Mouse (Mus musculus) forebrain, embryonic 16.5 days (tissue): ENCODE results near the gene Ankfy1. TPM values are rescaled to one million over a fixed set of nuclear protein-coding genes. Genes with fewer than 3 reads are reported as not detected.

Experiments used
- ATAC-seq: fragments of 200-750 bp; cut with Nextera tagmentation; 2 replicates; pipeline ENCODE4 v1.8.0; 2017; ENCODE audit warnings: mild to moderate bottlenecking, moderate library complexity
- H3K27ac ChIP-seq: fragments of 300-500 bp; sonication (generic); 2 replicates; pipeline ENCODE4 v1.5.1; 2014; ENCODE audit warnings: low read length, control low read depth
- H3K27me3 ChIP-seq: fragments of 300-500 bp; sonication (generic); replicated peaks from 2 replicates; pipeline ENCODE4 v1.6.1; 2014; ENCODE audit warnings: low read length; ENCODE audit not compliant: control insufficient read depth, insufficient read depth
- H3K36me3 ChIP-seq: fragments of 300-500 bp; sonication (generic); 2 replicates; pipeline ENCODE4 v1.6.1; 2014; ENCODE audit not compliant: control insufficient read depth, insufficient read depth
- H3K4me1 ChIP-seq: fragments of 300-500 bp; sonication (generic); replicated peaks from 2 replicates; pipeline ENCODE4 v1.6.1; 2014; ENCODE audit warnings: low read length; ENCODE audit not compliant: control insufficient read depth, insufficient read depth
- H3K4me2 ChIP-seq: fragments of 300-500 bp; sonication (generic); 2 replicates; pipeline ENCODE4 v1.6.1; 2014; ENCODE audit warnings: mild to moderate bottlenecking, low read length, control low read depth
- H3K4me3 ChIP-seq: fragments of 300-500 bp; sonication (generic); replicated peaks from 2 replicates; pipeline ENCODE4 v1.5.1; 2014; ENCODE audit warnings: mild to moderate bottlenecking, low read length, control low read depth
- H3K9ac ChIP-seq: fragments of 300-500 bp; sonication (generic); replicated peaks from 2 replicates; pipeline ENCODE4 v1.6.1; 2014; ENCODE audit warnings: low read depth, low read length, control low read depth
- H3K9me3 ChIP-seq: fragments of 300-500 bp; sonication (generic); 2 replicates; pipeline ENCODE4 v1.6.1; 2016; ENCODE audit warnings: low read length; ENCODE audit not compliant: control insufficient read depth
- WGBS: fragments of 180-500 bp; shearing (Covaris S2); extraction: QIAGEN DNeasy Blood & Tissue Kit; methylation state at CpG from one replicate; pipeline ENCODE4 v1.1.7; 2014; 5-methylcytosine and 5-hydroxymethylcytosine counted together
- microRNA-seq: library from miRNA; unstranded; fragments of <30 nt; microRNA quantifications from one replicate; pipeline ENCODE4, GENCODE M21; 2017
- polyA plus RNA-seq: library from polyadenylated mRNA; unstranded; fragments of >200 nt; fragmentation: Nextera tagmentation; extraction: Ambion mirVana; gene quantifications from 2 replicates; pipeline ENCODE4 v1.2.1, GENCODE M21; 2015

Gene Ankfy1
- polyA plus RNA-seq, 1 experiment from 2014 or later, result 34.8 TPM

GRCm38 (mm10) chr11:72807992-72808391, 118.2 kb downstream of the Ankfy1 start:
- ATAC-seq, result no peak
- WGBS, result 82% methylated on average over 4 of the region's 4 CpGs
- H3K4me1 ChIP-seq, result peaks cover 6% of the 10 kb centered on the region
- no peaks in the 10 kb centered on the region for H3K9me3 ChIP-seq
- no peak overlapping the region for H3K4me3 ChIP-seq
- no peak overlapping the region for H3K9ac ChIP-seq
- H3K27me3 ChIP-seq, result no peaks in the 10 kb centered on the region
- no peak overlapping the region for H3K4me2 ChIP-seq
- no peaks in the 10 kb centered on the region for H3K36me3 ChIP-seq
- H3K27ac ChIP-seq, result no peak overlapping the region

GRCm38 (mm10) chr11:72813687-72814086, 123.9 kb downstream of the Ankfy1 start:
- H3K9me3 ChIP-seq, result no peaks in the 10 kb centered on the region
- 93% methylated on average over 5 of the region's 5 CpGs for WGBS
- no peaks in the 10 kb centered on the region for H3K4me1 ChIP-seq
- ATAC-seq, result no peak
- H3K27ac ChIP-seq, result no peak overlapping the region
- no peak overlapping the region for H3K4me2 ChIP-seq
- H3K9ac ChIP-seq, result no peak overlapping the region
- H3K4me3 ChIP-seq, result no peak overlapping the region
- peaks cover 2% of the 10 kb centered on the region; the same call in 1 of the 2 replicates for H3K36me3 ChIP-seq
- H3K27me3 ChIP-seq, result no peaks in the 10 kb centered on the region

GRCm38 (mm10) chr11:72814188-72814587, 124.4 kb downstream of the Ankfy1 start:
- H3K9me3 ChIP-seq, result no peaks in the 10 kb centered on the region
- no peak overlapping the region for H3K4me3 ChIP-seq
- H3K27me3 ChIP-seq, result no peaks in the 10 kb centered on the region
- H3K4me1 ChIP-seq, result no peaks in the 10 kb centered on the region
- H3K4me2 ChIP-seq, result no peak overlapping the region
- WGBS, result 84% methylated on average over 2 of the region's 2 CpGs
- no peak overlapping the region for H3K27ac ChIP-seq
- ATAC-seq, result no peak
- no peak overlapping the region for H3K9ac ChIP-seq
- peaks cover 2% of the 10 kb centered on the region for H3K36me3 ChIP-seq

- Histone ChIP-seq H3K4me2 (no peak overlapping the region), H3K27me3 (no peaks in the 10 kb centered on the region), H3K36me3 (peaks cover 7% of the 10 kb centered on the region), H3K9ac (no peak overlapping the region), H3K4me3 (no peak overlapping the region), H3K27ac (no peak overlapping the region), H3K9me3 (no peaks in the 10 kb centered on the region), H3K4me1 (no peaks in the 10 kb centered on the region)
- WGBS, result 83% methylated on average over 1 of the region's 1 CpGs
- no peak for ATAC-seq
These were observed 127.1 kb downstream of the Ankfy1 start for GRCm38 (mm10) chr11:72816859-72817258.

GRCm38 (mm10) chr11:72818067-72818466, 128.3 kb downstream of the Ankfy1 start:
- H3K4me3 ChIP-seq, result no peak overlapping the region
- WGBS, result 90% methylated on average over 7 of the region's 7 CpGs
- H3K4me2 ChIP-seq, result no peak overlapping the region
- H3K9me3 ChIP-seq, result no peaks in the 10 kb centered on the region
- H3K27me3 ChIP-seq, result no peaks in the 10 kb centered on the region
- no peak overlapping the region for H3K9ac ChIP-seq
- H3K4me1 ChIP-seq, result no peaks in the 10 kb centered on the region
- ATAC-seq, result no peak
- no peak overlapping the region for H3K27ac ChIP-seq
- H3K36me3 ChIP-seq, result peaks cover 14% of the 10 kb centered on the region

GRCm38 (mm10) chr11:72821041-72821440, 131.2 kb downstream of the Ankfy1 start:
- Histone ChIP-seq H3K9ac (no peak overlapping the region), H3K4me1 (no peaks in the 10 kb centered on the region), H3K4me2 (no peak overlapping the region), H3K4me3 (no peak overlapping the region), H3K27ac (no peak overlapping the region), H3K9me3 (no peaks in the 10 kb centered on the region), H3K36me3 (peaks cover 20% of the 10 kb centered on the region), H3K27me3 (no peaks in the 10 kb centered on the region)
- ATAC-seq, result no peak
- WGBS, result 95% methylated on average over 7 of the region's 7 CpGs

Small RNAs within 50 kb of the gene (microRNA-seq; reads per million reads assigned to microRNA genes)
- not detected for gene Gm25678

Other genes starting within 250 kb of the Ankfy1 start
- 94.8 and 98.2 TPM in 2 replicates for gene Mybbp1a, start 248.7 kb upstream of the Ankfy1 start, polyA plus RNA-seq
- 6.6 and 9.3 TPM in 2 replicates for gene Spns2, start 200.1 kb upstream of the Ankfy1 start, polyA plus RNA-seq
- gene Spns3, start 139.5 kb upstream of the Ankfy1 start, polyA plus RNA-seq, result not detected in 2 replicates
- gene Ube2g1, start 82.7 kb upstream of the Ankfy1 start, polyA plus RNA-seq, result 112 and 117 TPM in 2 replicates
- 7.6 and 7.8 TPM in 2 replicates for gene Cyb5d2, start 106.1 kb downstream of the Ankfy1 start, polyA plus RNA-seq
- 13.6 and 17.0 TPM in 2 replicates for gene Zzef1, start 106.2 kb downstream of the Ankfy1 start, polyA plus RNA-seq